Mouse (Mus musculus) mouse embryonic stem cell (cell line): ENCODE data around the gene Cfap70.

Source experiments
- in situ Hi-C, 2 experiments: fragments of 300-500 bp; cut with MboI; formaldehyde crosslinking; loops; 1 replicate in 1 of 2; 3 replicates in 1 of 2; pipeline ENCODE4 v1.14.3; 2019 to 2020; ENCODE audit warnings: low sequenced_read_pairs in 2 of 2, low pct_unique_long_range_greater_than_20kb in 1 of 2, mixed read lengths in 1 of 2; ENCODE audit not compliant: unreplicated experiment in 1 of 2

Cfap70 gene

GRCm38 (mm10) chr14:20370798-20371197 is 81.2 kb downstream of the Cfap70 start:
- in situ Hi-C loops, result no loop called here

- in situ Hi-C loops, result no loop called here
These were observed 83.8 kb downstream of the Cfap70 start for GRCm38 (mm10) chr14:20368271-20368670.

- in situ Hi-C loops, result no loop called here
These were observed 88.8 kb downstream of the Cfap70 start for GRCm38 (mm10) chr14:20363230-20363629.

GRCm38 (mm10) chr14:20347991-20348541 is 104.0 kb downstream of the Cfap70 start, which contains the start of the genes Ecd and Fam149b:
Gene Ecd, minus strand, starts transcription at chr14:20348121.
Gene Fam149b, plus strand, starts transcription at chr14:20348162.
- in situ Hi-C loops, result no loop called here

- in situ Hi-C loops, result no loop called here
These were observed 104.5 kb downstream of the Cfap70 start for GRCm38 (mm10) chr14:20347441-20347990.

- in situ Hi-C loops, result no loop called here
These were observed 106.1 kb downstream of the Cfap70 start for GRCm38 (mm10) chr14:20345885-20346284.
